Mouse (Mus musculus): Measurements from ENCODE around the gene Atp11a. TPM values are rescaled to one million over a fixed set of nuclear protein-coding genes. Genes with fewer than 3 reads are reported as not detected.

Gene Atp11a
- polyA plus RNA-seq, 1 experiment: 44.3 TPM

GRCm38 (mm10) chr8:12779541-12779940, 22.7 kb downstream of the Atp11a start:
- no peak overlapping the region for H3K27ac ChIP-seq (ENCODE audit: insufficient read depth, low read length)
- no peak for TF ChIP-seq POLR2A (IDR thresholded peaks at IDR 0.05; ENCODE audit: extremely low read depth, insufficient read depth, low read length)
- TF ChIP-seq CTCF (IDR thresholded peaks at IDR 0.05; ENCODE audit: extremely low read depth, insufficient read depth, low read length): no peak

GRCm38 (mm10) chr8:12785508-12785907, 28.7 kb downstream of the Atp11a start:
- TF ChIP-seq POLR2A (IDR thresholded peaks at IDR 0.05; ENCODE audit: extremely low read depth, insufficient read depth, low read length) (no peak), CTCF (IDR thresholded peaks at IDR 0.05; ENCODE audit: extremely low read depth, insufficient read depth, low read length) (no peak)
- H3K4me3 ChIP-seq (ENCODE audit: insufficient read depth, low read length): no peak overlapping the region
- peaks cover 13% of the 10 kb centered on the region for H3K4me1 ChIP-seq (ENCODE audit: control insufficient read depth, insufficient read depth, low read length)
- H3K27ac ChIP-seq (ENCODE audit: insufficient read depth, low read length): no peak overlapping the region

More at GRCm38 (mm10) chr8:12779541-12779940, 22.7 kb downstream of the Atp11a start:
- H3K4me3 ChIP-seq (ENCODE audit: insufficient read depth, low read length): no peak overlapping the region
- peaks cover 9% of the 10 kb centered on the region for H3K4me1 ChIP-seq (ENCODE audit: control insufficient read depth, insufficient read depth, low read length)

GRCm38 (mm10) chr8:12786261-12786957, 29.6 kb downstream of the Atp11a start:
- Histone ChIP-seq H3K4me3 (ENCODE audit: insufficient read depth, low read length) (no peak overlapping the region), H3K27ac (ENCODE audit: insufficient read depth, low read length) (no peak overlapping the region), H3K4me1 (ENCODE audit: control insufficient read depth, insufficient read depth, low read length) (peaks cover 10% of the 10 kb centered on the region)
- no peak for TF ChIP-seq POLR2A (IDR thresholded peaks at IDR 0.05; ENCODE audit: extremely low read depth, insufficient read depth, low read length)
- no peak for TF ChIP-seq CTCF (IDR thresholded peaks at IDR 0.05; ENCODE audit: extremely low read depth, insufficient read depth, low read length)

GRCm38 (mm10) chr8:12786958-12787301, 30.1 kb downstream of the Atp11a start:
- H3K4me1 ChIP-seq (ENCODE audit: control insufficient read depth, insufficient read depth, low read length): peaks cover 10% of the 10 kb centered on the region
- TF ChIP-seq CTCF (IDR thresholded peaks at IDR 0.05; ENCODE audit: extremely low read depth, insufficient read depth, low read length): no peak
- no peak for TF ChIP-seq POLR2A (IDR thresholded peaks at IDR 0.05; ENCODE audit: extremely low read depth, insufficient read depth, low read length)
- no peak overlapping the region for H3K4me3 ChIP-seq (ENCODE audit: insufficient read depth, low read length)
- no peak overlapping the region for H3K27ac ChIP-seq (ENCODE audit: insufficient read depth, low read length)

GRCm38 (mm10) chr8:12787427-12787826, 30.6 kb downstream of the Atp11a start:
- H3K4me1 ChIP-seq (ENCODE audit: control insufficient read depth, insufficient read depth, low read length): peaks cover 10% of the 10 kb centered on the region
- no peak for TF ChIP-seq CTCF (IDR thresholded peaks at IDR 0.05; ENCODE audit: extremely low read depth, insufficient read depth, low read length)
- TF ChIP-seq POLR2A (IDR thresholded peaks at IDR 0.05; ENCODE audit: extremely low read depth, insufficient read depth, low read length): no peak
- H3K27ac ChIP-seq (ENCODE audit: insufficient read depth, low read length): no peak overlapping the region
- H3K4me3 ChIP-seq (ENCODE audit: insufficient read depth, low read length): no peak overlapping the region

GRCm38 (mm10) chr8:12788695-12789094, 31.9 kb downstream of the Atp11a start:
- Histone ChIP-seq H3K27ac (ENCODE audit: insufficient read depth, low read length) (no peak overlapping the region), H3K4me3 (ENCODE audit: insufficient read depth, low read length) (no peak overlapping the region), H3K4me1 (ENCODE audit: control insufficient read depth, insufficient read depth, low read length) (peaks cover 8% of the 10 kb centered on the region)
- TF ChIP-seq CTCF (IDR thresholded peaks at IDR 0.05; ENCODE audit: extremely low read depth, insufficient read depth, low read length) (no peak), POLR2A (IDR thresholded peaks at IDR 0.05; ENCODE audit: extremely low read depth, insufficient read depth, low read length) (no peak)

- no peak for TF ChIP-seq CTCF (IDR thresholded peaks at IDR 0.05; ENCODE audit: extremely low read depth, insufficient read depth, low read length)
- no peak for TF ChIP-seq POLR2A (IDR thresholded peaks at IDR 0.05; ENCODE audit: extremely low read depth, insufficient read depth, low read length)
- Histone ChIP-seq H3K27ac (ENCODE audit: insufficient read depth, low read length) (no peak overlapping the region), H3K4me1 (ENCODE audit: control insufficient read depth, insufficient read depth, low read length) (no peaks in the 10 kb centered on the region; the same call in 1 of the 2 replicates), H3K4me3 (ENCODE audit: insufficient read depth, low read length) (no peak overlapping the region)
These were observed 38.3 kb downstream of the Atp11a start for GRCm38 (mm10) chr8:12795011-12795671.

GRCm38 (mm10) chr8:12799099-12799498, 42.3 kb downstream of the Atp11a start:
- H3K4me1 ChIP-seq (ENCODE audit: control insufficient read depth, insufficient read depth, low read length): no peaks in the 10 kb centered on the region; the same call in 1 of the 2 replicates
- TF ChIP-seq POLR2A (IDR thresholded peaks at IDR 0.05; ENCODE audit: extremely low read depth, insufficient read depth, low read length) (no peak), CTCF (IDR thresholded peaks at IDR 0.05; ENCODE audit: extremely low read depth, insufficient read depth, low read length) (no peak)
- H3K27ac ChIP-seq (ENCODE audit: insufficient read depth, low read length): no peak overlapping the region
- H3K4me3 ChIP-seq (ENCODE audit: insufficient read depth, low read length): no peak overlapping the region

GRCm38 (mm10) chr8:12799832-12800231, 43.0 kb downstream of the Atp11a start:
- no peak overlapping the region for H3K4me3 ChIP-seq (ENCODE audit: insufficient read depth, low read length)
- TF ChIP-seq CTCF (IDR thresholded peaks at IDR 0.05; ENCODE audit: extremely low read depth, insufficient read depth, low read length) (no peak), POLR2A (IDR thresholded peaks at IDR 0.05; ENCODE audit: extremely low read depth, insufficient read depth, low read length) (no peak)
- no peak overlapping the region for H3K27ac ChIP-seq (ENCODE audit: insufficient read depth, low read length)
- H3K4me1 ChIP-seq (ENCODE audit: control insufficient read depth, insufficient read depth, low read length): no peaks in the 10 kb centered on the region; the same call in 1 of the 2 replicates

GRCm38 (mm10) chr8:12800246-12800645, 43.4 kb downstream of the Atp11a start:
- Histone ChIP-seq H3K4me1 (ENCODE audit: control insufficient read depth, insufficient read depth, low read length) (no peaks in the 10 kb centered on the region; the same call in 1 of the 2 replicates), H3K4me3 (ENCODE audit: insufficient read depth, low read length) (no peak overlapping the region), H3K27ac (ENCODE audit: insufficient read depth, low read length) (no peak overlapping the region)
- TF ChIP-seq CTCF (IDR thresholded peaks at IDR 0.05; ENCODE audit: extremely low read depth, insufficient read depth, low read length) (no peak), POLR2A (IDR thresholded peaks at IDR 0.05; ENCODE audit: extremely low read depth, insufficient read depth, low read length) (no peak)

Measured in cortical plate, adult 2 months (tissue).